Comparison of ENCODE assay signal across 12 mouse cellular contexts in the genomic region with DNA sequence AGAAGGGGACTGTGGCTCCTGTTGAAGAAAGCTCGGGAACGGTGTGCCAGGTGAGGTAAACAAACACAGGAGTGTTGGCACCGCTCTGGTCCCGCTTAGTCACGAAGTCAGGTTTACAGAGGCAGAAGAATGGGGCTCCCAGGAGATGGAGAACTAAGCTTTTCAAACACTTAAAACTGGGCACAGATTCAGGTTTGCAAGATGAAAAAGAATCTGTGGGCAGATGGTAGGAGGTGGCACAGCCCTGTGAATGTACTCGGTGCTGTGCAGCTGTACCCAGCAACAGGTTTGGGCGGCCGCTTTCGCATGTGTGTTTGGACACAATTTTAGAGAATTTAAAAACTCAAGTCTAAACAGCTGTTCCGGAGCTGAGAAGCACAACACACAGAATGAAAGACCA. TPM values are rescaled to one million over a fixed set of nuclear protein-coding genes. Genes with fewer than 3 reads are reported as not detected.
DNase-seq lines count a peak whose midpoint lies in the region; ATAC-seq and TF ChIP-seq lines count a peak whose summit lies in the region.
"Had no signal": no experiment of that assay in that cellular context is flagged by ENCODE, and none has a peak within 500 bp of the region (broad histone marks: within the 10 kb centered on the region; RNA-seq: fewer than 3 reads in every experiment).

No protein-coding gene starts in this region.

- WGBS in liver, adult 2 months = 59% methylated on average over 10 of the region's 10 CpGs
- 88% methylated on average over 10 of the region's 10 CpGs for WGBS in liver, postnatal 0 days (ENCODE audit: insufficient replicate concordance)

- no peak overlapping the region for H3K9ac ChIP-seq in liver, adult 2 months (ENCODE audit: low read depth, low read length)
- H3K9ac ChIP-seq in liver, postnatal 0 days (replicated peaks) = no peak overlapping the region
- H3K9ac ChIP-seq: limb, embryonic 13.5 days had no signal

- no peak for ATAC-seq in liver, postnatal 0 days
- ATAC-seq in megakaryocyte, adult 5-6 weeks (ENCODE audit: poor library complexity, severe bottlenecking) = no peak
- ATAC-seq: intestine, embryonic 16.5 days had no signal

- no peaks in the 10 kb centered on the region for H3K79me2 ChIP-seq in liver, adult 2 months (ENCODE audit: control insufficient read depth, insufficient read depth, low read length)

- H3K27me3 ChIP-seq in liver, adult 2 months (ENCODE audit: control insufficient read depth, insufficient read depth, low read length) = no peaks in the 10 kb centered on the region
- H3K27me3 ChIP-seq in liver, postnatal 0 days (ENCODE audit: insufficient read depth, low read length) = no peaks in the 10 kb centered on the region
- H3K27me3 ChIP-seq: limb, embryonic 13.5 days had no signal

- DNase-seq in liver, adult 2 months (ENCODE audit: extremely low read depth, low read depth, low spot score) = peak; percentile 34
- no peak for DNase-seq in liver, postnatal 0 days
- peak; percentile 68 to 71 for DNase-seq in left cerebral cortex, adult 18-20 months (ENCODE audit: low spot score in 2 of 2)
- peak; percentile 29 for DNase-seq in lung, postnatal 10 days
- DNase-seq in telencephalon, adult 2 months (ENCODE audit: low read depth, low spot score) = peak; percentile 82
- DNase-seq in spleen, adult 12 weeks (ENCODE audit: low spot score) = no peak
- no peak for DNase-seq in thymus, adult 18-20 months
- DNase-seq: gastrocnemius, postnatal 14 days; heart, postnatal 10 days had no signal

- no peaks in the 10 kb centered on the region for H3K9me3 ChIP-seq in liver, postnatal 0 days (ENCODE audit: low read length)
- H3K9me3 ChIP-seq: limb, embryonic 13.5 days had no signal

- no peak overlapping the region for H3K4me3 ChIP-seq in liver, adult 2 months (ENCODE audit: insufficient read depth, low read depth, low read length)
- H3K4me3 ChIP-seq in liver, postnatal 0 days (ENCODE audit: low read depth, low read length) = no peak overlapping the region
- H3K4me3 ChIP-seq: limb, embryonic 13.5 days had no signal

- no peak overlapping the region for H3K4me2 ChIP-seq in liver, postnatal 0 days (ENCODE audit: low read depth, low read length)
- H3K4me2 ChIP-seq: limb, embryonic 13.5 days had no signal

- H3K27ac ChIP-seq in liver, adult 2 months (replicated peaks; ENCODE audit: insufficient read depth, low read depth, low read length) = no peak overlapping the region
- H3K27ac ChIP-seq in liver, postnatal 0 days (ENCODE audit: low read depth) = no peak overlapping the region
- H3K27ac ChIP-seq: limb, embryonic 13.5 days had no signal

- no peaks in the 10 kb centered on the region for H3K36me3 ChIP-seq in liver, adult 2 months (ENCODE audit: control insufficient read depth, insufficient read depth, low read length)
- H3K36me3 ChIP-seq in liver, postnatal 0 days (replicated peaks; ENCODE audit: insufficient read depth, low read length) = no peaks in the 10 kb centered on the region
- H3K36me3 ChIP-seq: limb, embryonic 13.5 days had no signal

- TF ChIP-seq POLR2A in liver, adult 2 months (IDR thresholded peaks at IDR 0.05; ENCODE audit: extremely low read depth, insufficient read depth, low read length) = no peak

- no peak for TF ChIP-seq CTCF in liver, adult 2 months (IDR thresholded peaks at IDR 0.05; ENCODE audit: low read depth, low read length)
- TF ChIP-seq CTCF in liver, postnatal 0 days (IDR thresholded peaks at IDR 0.05; ENCODE audit: low read depth) = no peak

- no peak for TF ChIP-seq EP300 in liver, postnatal 0 days (IDR thresholded peaks at IDR 0.05; ENCODE audit: low read depth)

- peaks cover 10% of the 10 kb centered on the region for H3K4me1 ChIP-seq in liver, adult 2 months (ENCODE audit: control insufficient read depth, insufficient read depth, low read length)
- H3K4me1 ChIP-seq in liver, postnatal 0 days (ENCODE audit: insufficient read depth) = no peaks in the 10 kb centered on the region
- H3K4me1 ChIP-seq: limb, embryonic 13.5 days had no signal

RNA-seq across cellular contexts. Expression of a gene that starts 48.9 kb away (rescaled TPM):
- total RNA-seq in liver, adult 2 months (2014; rRNA removed) = 39.7 and 43.4 TPM in 2 replicates
- polyA plus RNA-seq in liver, adult 2 months (2012; rRNA removed) = 70.6 and 81.0 TPM in 2 replicates
- polyA plus RNA-seq in liver, postnatal 0 days (2015; fragmentation: Nextera tagmentation; extraction: Ambion mirVana) = 30.8 and 32.0 TPM in 2 replicates
- 10 to 100 TPM; 11.8 to 13.9 TPM for total RNA-seq in left cerebral cortex, adult 18-20 months (2021)
- 21.3 and 23.1 TPM in 2 replicates for total RNA-seq in megakaryocyte, adult 5-6 weeks (2015)
- total RNA-seq in megakaryocyte, adult 5-6 weeks (2017) = 16.7 and 17.0 TPM in 2 replicates

Comparison
In these comparisons a context has a peak if more than half of its experiments do, and no peak if none do; other contexts are left out.
1. DNase-seq: peak in liver, adult 2 months (single experiment), left cerebral cortex, adult 18-20 months (2 of 2), lung, postnatal 10 days (single experiment) and telencephalon, adult 2 months (single experiment); none in liver, postnatal 0 days (single experiment), spleen, adult 12 weeks (single experiment) and thymus, adult 18-20 months (0 of 2).